Mouse (Mus musculus) liver, embryonic 13.5 days (tissue): ENCODE data around the gene Zfand2a. TPM values are rescaled to one million over a fixed set of nuclear protein-coding genes. Genes with fewer than 3 reads are reported as not detected.

Experiments
- ATAC-seq: fragments of 200-750 bp; cut with Nextera tagmentation; 2 replicates; pipeline ENCODE4 v1.8.0; 2017; ENCODE audit warnings: low read depth, mild to moderate bottlenecking, moderate number of reproducible peaks, moderate library complexity
- DNase-seq: peaks from one replicate; pipeline ENCODE4 v3.0.0; 2022
- H3K27ac ChIP-seq: fragments of 300-500 bp; sonication (generic); 2 replicates; pipeline ENCODE4 v1.5.1; 2015; ENCODE audit warnings: moderate library complexity, mild to moderate bottlenecking, inconsistent platforms
- H3K27me3 ChIP-seq: fragments of 300-500 bp; sonication (generic); 2 replicates; pipeline ENCODE4 v1.6.1; 2015; ENCODE audit warnings: mild to moderate bottlenecking, inconsistent platforms
- H3K36me3 ChIP-seq: fragments of 300-500 bp; sonication (generic); 2 replicates; pipeline ENCODE4 v1.6.1; 2015; ENCODE audit warnings: mild to moderate bottlenecking, inconsistent platforms
- H3K4me1 ChIP-seq: fragments of 300-500 bp; sonication (generic); replicated peaks from 2 replicates; pipeline ENCODE4 v1.6.1; 2015; ENCODE audit warnings: inconsistent platforms
- H3K4me2 ChIP-seq: fragments of 300-500 bp; sonication (generic); 2 replicates; pipeline ENCODE4 v1.6.1; 2015; ENCODE audit warnings: inconsistent platforms, mild to moderate bottlenecking, moderate library complexity
- H3K4me3 ChIP-seq: fragments of 300-500 bp; sonication (generic); replicated peaks from 2 replicates; pipeline ENCODE4 v1.5.1; 2015; ENCODE audit warnings: mild to moderate bottlenecking, inconsistent platforms
- H3K9ac ChIP-seq: fragments of 300-500 bp; sonication (generic); 2 replicates; pipeline ENCODE4 v1.6.1; 2015; ENCODE audit warnings: mild to moderate bottlenecking, inconsistent platforms
- H3K9me3 ChIP-seq: fragments of 300-500 bp; sonication (generic); replicated peaks from 2 replicates; pipeline ENCODE4 v1.6.1; 2016; ENCODE audit warnings: inconsistent platforms
- WGBS: fragments of 180-500 bp; shearing (Covaris S2); methylation state at CpG from one replicate; pipeline ENCODE4 v1.1.7; 2015; ENCODE audit not compliant: insufficient replicate concordance; 5-methylcytosine and 5-hydroxymethylcytosine counted together
- polyA plus RNA-seq: library from polyadenylated mRNA; unstranded; fragments of >200 nt; fragmentation: Nextera tagmentation; extraction: Ambion mirVana; gene quantifications from 2 replicates; pipeline ENCODE4 v1.2.1, GENCODE M21; 2015

Zfand2a gene
- polyA plus RNA-seq, 1 experiment from 2014 or later = 2.0 TPM

DNA sequence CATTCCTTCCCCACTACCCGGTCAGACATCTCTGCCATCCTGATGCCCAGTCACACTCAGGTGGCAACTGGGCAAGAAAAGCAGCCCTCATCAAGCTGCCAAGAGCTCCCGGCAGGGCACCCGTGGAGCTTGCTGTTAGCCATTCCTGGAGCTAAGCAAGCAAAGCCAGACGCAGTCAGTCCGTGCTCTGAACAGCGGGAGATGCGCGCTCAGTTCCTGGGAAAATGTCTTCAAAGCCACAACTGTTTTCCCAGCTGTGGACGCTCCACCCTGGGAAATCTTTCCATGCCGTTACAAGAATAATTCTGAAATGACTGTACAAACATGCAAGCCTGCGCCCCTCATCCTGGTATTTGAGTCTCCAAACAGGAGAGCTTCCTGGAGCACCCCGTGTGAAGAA lies 41.9 kb downstream of the Zfand2a start:
- Histone ChIP-seq H3K4me1 (no peaks in the 10 kb centered on the region), H3K27ac (no peak overlapping the region), H3K9me3 (no peaks in the 10 kb centered on the region), H3K4me3 (no peak overlapping the region), H3K36me3 (no peaks in the 10 kb centered on the region; the same call in 1 of the 2 replicates), H3K9ac (no peak overlapping the region), H3K4me2 (no peak overlapping the region), H3K27me3 (no peaks in the 10 kb centered on the region)
- ATAC-seq (no peak), DNase-seq (no peak)
- WGBS = 89% methylated on average over 12 of the region's 12 CpGs

DNA sequence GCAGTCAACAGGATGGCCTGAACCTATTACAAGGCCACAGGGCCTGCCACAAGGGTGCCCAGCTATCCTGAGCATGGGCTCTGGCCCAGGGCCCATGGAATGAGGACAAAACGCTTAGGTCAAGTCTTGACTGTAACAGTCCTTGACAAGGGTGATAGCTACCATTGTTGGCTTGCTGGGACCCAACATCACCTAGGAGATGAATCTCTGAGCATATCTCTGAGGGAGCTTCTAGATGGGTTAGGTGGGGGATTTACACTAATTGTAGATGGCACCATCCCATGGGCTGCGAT lies 42.7 kb downstream of the Zfand2a start:
- no peak overlapping the region for H3K27ac ChIP-seq
- no peaks in the 10 kb centered on the region; the same call in 1 of the 2 replicates for H3K36me3 ChIP-seq
- DNase-seq (no peak), ATAC-seq (no peak)
- H3K27me3 ChIP-seq = no peaks in the 10 kb centered on the region
- H3K4me1 ChIP-seq = no peaks in the 10 kb centered on the region
- WGBS = 75% methylated on average over 2 of the region's 2 CpGs
- no peaks in the 10 kb centered on the region for H3K9me3 ChIP-seq
- H3K4me2 ChIP-seq = no peak overlapping the region
- H3K9ac ChIP-seq = no peak overlapping the region
- no peak overlapping the region for H3K4me3 ChIP-seq

- no peak for DNase-seq
- Histone ChIP-seq H3K4me3 (no peak overlapping the region), H3K36me3 (no peaks in the 10 kb centered on the region; the same call in 1 of the 2 replicates), H3K9ac (no peak overlapping the region), H3K9me3 (no peaks in the 10 kb centered on the region), H3K27me3 (no peaks in the 10 kb centered on the region), H3K27ac (no peak overlapping the region), H3K4me2 (no peak overlapping the region), H3K4me1 (no peaks in the 10 kb centered on the region)
- 84% methylated on average over 11 of the region's 11 CpGs for WGBS
- no peak for ATAC-seq
These were observed 43.2 kb downstream of the Zfand2a start for GRCm38 (mm10) chr5:139440926-139441725.

- DNase-seq (no peak), ATAC-seq (no peak)
- no peaks in the 10 kb centered on the region for H3K4me1 ChIP-seq
- H3K4me3 ChIP-seq = no peak overlapping the region
- 86% methylated on average over 5 of the region's 5 CpGs for WGBS
- no peaks in the 10 kb centered on the region for H3K27me3 ChIP-seq
- no peak overlapping the region for H3K4me2 ChIP-seq
- H3K36me3 ChIP-seq = no peaks in the 10 kb centered on the region; the same call in 1 of the 2 replicates
- H3K27ac ChIP-seq = no peak overlapping the region
- no peaks in the 10 kb centered on the region for H3K9me3 ChIP-seq
- no peak overlapping the region for H3K9ac ChIP-seq
These were observed 43.9 kb downstream of the Zfand2a start for GRCm38 (mm10) chr5:139440451-139440850.

DNA sequence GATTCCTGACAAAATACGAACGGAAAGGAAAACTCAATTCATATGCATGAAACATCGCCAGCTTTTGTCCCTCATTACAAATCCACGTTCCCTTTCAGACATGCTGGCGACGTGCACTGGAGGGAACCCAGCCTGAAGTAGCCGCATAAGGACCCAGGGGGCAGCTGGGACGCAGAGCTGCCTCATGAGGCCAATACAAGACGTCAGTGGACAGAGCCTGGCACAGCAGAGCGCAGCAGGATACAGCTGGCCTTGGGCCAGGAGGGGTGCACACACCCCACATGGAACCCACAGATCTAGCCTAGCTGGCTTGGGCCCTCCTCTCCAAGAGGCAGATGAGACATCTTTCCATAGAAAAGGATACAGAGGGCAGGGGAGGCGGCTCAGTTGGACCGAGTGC lies 45.9 kb downstream of the Zfand2a start:
- no peak overlapping the region for H3K4me3 ChIP-seq
- H3K27me3 ChIP-seq = no peaks in the 10 kb centered on the region
- WGBS = 83% methylated on average over 12 of the region's 12 CpGs
- no peak overlapping the region for H3K9ac ChIP-seq
- H3K4me2 ChIP-seq = no peak overlapping the region
- no peak overlapping the region for H3K27ac ChIP-seq
- no peaks in the 10 kb centered on the region; the same call in 1 of the 2 replicates for H3K36me3 ChIP-seq
- no peak for DNase-seq
- H3K9me3 ChIP-seq = no peaks in the 10 kb centered on the region
- no peak for ATAC-seq
- H3K4me1 ChIP-seq = peaks cover 6% of the 10 kb centered on the region; the same call in 1 of the 2 replicates

DNA sequence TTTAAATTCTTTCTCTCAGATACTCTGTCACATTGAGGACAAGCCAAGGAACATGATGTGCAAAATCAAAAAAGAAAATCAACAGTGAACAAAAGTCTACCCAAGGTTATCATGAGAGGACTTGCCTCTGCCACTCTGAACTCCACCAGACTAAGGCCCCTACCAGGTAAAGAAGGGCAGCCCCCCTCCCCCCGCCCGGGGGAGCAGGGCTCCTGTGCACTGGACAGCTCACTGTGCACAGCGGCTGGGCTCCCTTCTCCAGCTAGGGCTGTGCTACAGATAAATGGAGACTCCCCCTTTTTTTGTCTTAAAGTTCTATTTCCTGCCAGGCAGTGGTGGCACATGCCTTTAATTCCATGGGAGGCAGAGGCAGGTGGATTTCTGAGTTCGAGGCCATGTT lies 46.6 kb downstream of the Zfand2a start:
- Histone ChIP-seq H3K9ac (no peak overlapping the region), H3K4me1 (peaks cover 6% of the 10 kb centered on the region; the same call in 1 of the 2 replicates), H3K27ac (no peak overlapping the region), H3K4me3 (no peak overlapping the region), H3K36me3 (no peaks in the 10 kb centered on the region; the same call in 1 of the 2 replicates), H3K27me3 (no peaks in the 10 kb centered on the region), H3K9me3 (no peaks in the 10 kb centered on the region), H3K4me2 (no peak overlapping the region)
- 68% methylated on average over 4 of the region's 4 CpGs for WGBS
- DNase-seq (no peak), ATAC-seq (no peak)

DNA sequence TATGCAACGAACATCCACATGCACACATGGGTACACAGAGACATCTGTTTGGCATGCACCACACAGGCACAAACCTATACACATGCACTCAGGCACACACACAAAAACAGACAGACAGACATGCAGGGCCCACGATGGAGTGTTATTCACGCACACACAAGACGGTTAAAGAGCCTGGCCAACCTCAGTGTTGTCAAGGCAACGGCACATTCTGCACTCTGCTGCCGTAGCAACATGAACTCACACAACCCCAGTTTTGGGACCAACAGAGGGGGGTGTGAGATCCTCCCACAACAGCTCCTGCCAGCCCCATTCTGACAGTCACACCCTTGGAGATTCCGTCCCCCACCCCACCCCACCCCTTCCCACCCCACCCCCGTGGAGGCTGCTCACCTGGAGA lies 49.4 kb downstream of the Zfand2a start:
- Histone ChIP-seq H3K9me3 (no peaks in the 10 kb centered on the region), H3K4me1 (peaks cover 11% of the 10 kb centered on the region; the same call in 1 of the 2 replicates), H3K4me3 (no peak overlapping the region), H3K9ac (no peak overlapping the region), H3K27me3 (no peaks in the 10 kb centered on the region), H3K4me2 (no peak overlapping the region), H3K36me3 (no peaks in the 10 kb centered on the region), H3K27ac (no peak overlapping the region)
- DNase-seq (no peak), ATAC-seq (no peak)
- WGBS = 73% methylated on average over 8 of the region's 8 CpGs

DNA sequence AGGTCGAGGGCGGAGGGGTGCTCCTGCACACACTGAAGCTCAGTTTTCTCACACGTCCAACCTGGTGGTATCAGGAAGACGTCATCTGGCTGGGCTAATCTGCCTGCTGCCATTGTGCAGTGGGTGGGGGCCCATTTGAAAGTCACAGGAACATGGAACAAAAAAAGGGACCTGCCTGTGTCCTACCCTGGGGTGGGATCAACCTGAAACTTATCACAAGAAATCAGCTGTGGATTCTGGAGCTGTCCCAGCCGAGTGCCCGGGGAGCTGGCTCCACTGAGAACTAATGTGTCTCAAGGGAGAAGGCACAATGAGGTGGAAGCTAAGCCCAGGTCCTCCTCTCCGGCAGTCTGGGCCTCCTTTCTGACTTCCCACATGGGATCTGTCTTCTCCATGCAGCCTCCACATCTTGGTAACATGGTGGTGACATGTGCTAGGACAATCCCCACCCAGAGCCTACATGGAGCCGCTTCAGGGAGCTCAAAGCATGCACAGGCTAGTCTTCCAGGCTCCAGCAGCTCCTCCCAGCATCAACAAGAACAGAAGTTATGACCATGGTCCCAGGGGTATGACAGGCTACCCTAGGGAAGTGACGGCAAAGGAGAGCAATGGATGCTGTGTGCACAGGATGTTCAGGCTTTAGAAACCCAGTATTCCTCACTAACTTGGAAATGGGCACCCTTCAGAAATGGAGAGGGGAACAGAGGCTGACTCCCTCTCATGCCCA lies 50.3 kb downstream of the Zfand2a start:
- ATAC-seq = no peak
- H3K9ac ChIP-seq = no peak overlapping the region

GRCm38 (mm10) chr5:139432747-139433508 lies 51.4 kb downstream of the Zfand2a start:
- Histone ChIP-seq H3K9me3 (no peaks in the 10 kb centered on the region), H3K27me3 (no peaks in the 10 kb centered on the region), H3K9ac (no peak overlapping the region), H3K4me1 (peaks cover 11% of the 10 kb centered on the region), H3K27ac (no peak overlapping the region), H3K4me3 (no peak overlapping the region), H3K4me2 (no peak overlapping the region), H3K36me3 (no peaks in the 10 kb centered on the region)
- ATAC-seq (no peak), DNase-seq (no peak)
- WGBS = 69% methylated on average over 7 of the region's 7 CpGs

More for the DNA sequence above, 50.3 kb downstream of the Zfand2a start:
- Histone ChIP-seq H3K36me3 (no peaks in the 10 kb centered on the region), H3K9me3 (no peaks in the 10 kb centered on the region), H3K4me3 (no peak overlapping the region), H3K4me2 (no peak overlapping the region), H3K27me3 (no peaks in the 10 kb centered on the region), H3K27ac (no peak overlapping the region), H3K4me1 (peaks cover 11% of the 10 kb centered on the region)
- WGBS = 61% methylated on average over 9 of the region's 9 CpGs
- DNase-seq = no peak

- Histone ChIP-seq H3K9me3 (no peaks in the 10 kb centered on the region), H3K27me3 (no peaks in the 10 kb centered on the region), H3K27ac (no peak overlapping the region), H3K4me3 (no peak overlapping the region), H3K9ac (no peak overlapping the region), H3K36me3 (no peaks in the 10 kb centered on the region), H3K4me2 (no peak overlapping the region), H3K4me1 (peaks cover 13% of the 10 kb centered on the region)
- 78% methylated on average over 6 of the region's 6 CpGs for WGBS
- DNase-seq = no peak
- ATAC-seq = no peak
These were observed 52.0 kb downstream of the Zfand2a start for GRCm38 (mm10) chr5:139432333-139432732.

DNA sequence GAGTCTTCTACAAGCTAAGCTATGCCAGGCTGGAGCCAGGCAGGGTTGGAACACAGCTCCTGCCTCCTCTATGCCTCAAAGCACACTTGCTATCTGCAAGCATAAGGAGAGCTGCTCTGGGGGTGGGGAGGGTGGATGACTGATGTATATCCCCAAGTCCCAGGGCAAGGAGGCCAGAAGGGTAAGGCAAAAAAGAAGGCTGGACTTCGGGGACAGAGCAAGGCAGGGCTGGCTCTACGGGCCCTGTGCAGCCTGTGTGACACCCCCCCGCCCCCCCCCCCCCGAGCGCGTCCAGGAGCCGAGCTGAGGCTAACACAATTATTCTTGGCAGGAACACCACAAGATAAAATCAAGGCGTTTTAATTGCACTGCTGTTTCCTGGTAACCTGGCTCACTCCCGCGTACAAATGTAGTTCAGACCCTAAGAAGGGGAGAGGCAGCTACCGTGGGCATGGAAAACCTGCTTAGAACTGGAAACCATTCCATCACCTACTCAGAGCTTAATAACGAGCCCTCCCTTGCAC lies 54.5 kb downstream of the Zfand2a start:
- H3K27ac ChIP-seq = no peak overlapping the region
- 55% methylated on average over 12 of the region's 12 CpGs for WGBS

More for the DNA sequence above, 54.5 kb downstream of the Zfand2a start:
- Histone ChIP-seq H3K4me2 (no peak overlapping the region), H3K9me3 (no peaks in the 10 kb centered on the region), H3K36me3 (no peaks in the 10 kb centered on the region), H3K4me3 (no peak overlapping the region), H3K27me3 (no peaks in the 10 kb centered on the region), H3K4me1 (peaks cover 17% of the 10 kb centered on the region), H3K9ac (no peak overlapping the region)
- DNase-seq = no peak
- no peak for ATAC-seq
